In the genomic region with DNA sequence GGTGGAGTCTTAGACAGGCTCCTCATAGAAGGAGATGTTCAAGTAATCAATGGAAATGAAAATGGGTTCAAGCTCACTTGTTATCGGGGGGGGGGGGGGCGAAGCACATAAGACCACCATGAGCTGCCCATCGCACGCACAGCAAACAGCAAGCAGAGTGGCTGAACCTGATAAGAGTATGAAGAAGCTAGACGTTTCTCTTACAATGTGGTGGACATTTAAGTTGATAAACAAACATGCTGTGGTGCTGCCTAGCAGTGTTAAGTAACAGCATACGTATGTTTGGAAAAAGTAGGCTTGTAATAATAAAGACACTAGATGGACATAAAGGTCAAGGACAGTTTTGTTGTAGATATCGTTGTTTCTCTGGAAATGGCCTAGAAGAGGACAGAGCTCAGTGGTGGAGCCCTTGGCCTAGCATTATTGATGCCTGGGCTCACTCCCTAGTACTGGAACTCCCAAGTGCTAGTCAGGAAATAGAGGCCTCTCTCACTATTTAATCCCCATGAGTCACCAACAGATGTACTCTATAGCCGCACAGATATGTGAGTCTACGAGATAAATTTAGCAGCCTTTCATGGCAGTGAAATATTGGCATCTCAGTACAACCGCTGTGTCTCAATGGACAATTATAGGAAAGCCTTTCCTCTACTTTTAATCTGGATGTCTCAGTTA, we compare ENCODE assay signal across 14 mouse cellular contexts. TPM values are rescaled to one million over a fixed set of nuclear protein-coding genes. Genes with fewer than 3 reads are reported as not detected.
DNase-seq lines count a peak whose midpoint lies in the region; ATAC-seq and TF ChIP-seq lines count a peak whose summit lies in the region.
"Had no signal": no experiment of that assay in that cellular context is flagged by ENCODE, and none has a peak within 500 bp of the region (broad histone marks: within the 10 kb centered on the region; RNA-seq: fewer than 3 reads in every experiment).

No protein-coding gene starts in this region.

- H3K27ac ChIP-seq in heart, embryonic 16.5 days (ENCODE audit: low read length), result peak overlapping the region; percentile 14
- no peak overlapping the region for H3K27ac ChIP-seq in heart, embryonic 11.5 days (ENCODE audit: low read depth, low read length)
- H3K27ac ChIP-seq in liver, embryonic 14.5 days, result peak overlapping the region; percentile 86
- H3K27ac ChIP-seq: embryonic facial prominence, embryonic 12.5 days; heart, embryonic 15.5 days had no signal

- no peak for TF ChIP-seq CTCF in G1E (IDR thresholded peaks at IDR 0.05; ENCODE audit: low read depth, low read length)
- TF ChIP-seq CTCF in liver, embryonic 14.5 days (IDR thresholded peaks at IDR 0.05; ENCODE audit: low read depth), result no peak

- no peak overlapping the region for H3K4me2 ChIP-seq in heart, embryonic 16.5 days (ENCODE audit: low read depth, low read length)
- H3K4me2 ChIP-seq in heart, embryonic 11.5 days, result no peak overlapping the region
- peak overlapping the region; percentile 31; the same call in 1 of the 2 replicates for H3K4me2 ChIP-seq in liver, embryonic 14.5 days (ENCODE audit: low read depth)
- H3K4me2 ChIP-seq: embryonic facial prominence, embryonic 12.5 days; heart, embryonic 15.5 days had no signal

- H3K4me3 ChIP-seq in heart, embryonic 16.5 days (ENCODE audit: low read length), result no peak overlapping the region
- H3K4me3 ChIP-seq in heart, embryonic 11.5 days (ENCODE audit: low read depth, low read length), result no peak overlapping the region
- H3K4me3 ChIP-seq in G1E (ENCODE audit: low read depth, low read length), result no peak overlapping the region
- no peak overlapping the region for H3K4me3 ChIP-seq in liver, embryonic 14.5 days (ENCODE audit: insufficient read depth in 1 of 2, low read depth in 2 of 2, low read length in 2 of 2)
- H3K4me3 ChIP-seq: embryonic facial prominence, embryonic 12.5 days; heart, embryonic 15.5 days had no signal

- no peaks in the 10 kb centered on the region for H3K27me3 ChIP-seq in heart, embryonic 16.5 days (ENCODE audit: control insufficient read depth, insufficient read depth, low read length)
- no peaks in the 10 kb centered on the region for H3K27me3 ChIP-seq in heart, embryonic 11.5 days (ENCODE audit: control insufficient read depth, insufficient read depth, low read length)
- no peaks in the 10 kb centered on the region for H3K27me3 ChIP-seq in G1E (ENCODE audit: insufficient read depth, low read length)
- H3K27me3 ChIP-seq in liver, embryonic 14.5 days (ENCODE audit: control insufficient read depth, insufficient read depth, low read length), result no peaks in the 10 kb centered on the region
- H3K27me3 ChIP-seq: embryonic facial prominence, embryonic 12.5 days; heart, embryonic 15.5 days had no signal

- peak; percentile 70 for TF ChIP-seq EP300 in liver, embryonic 14.5 days (IDR thresholded peaks at IDR 0.05; ENCODE audit: low read depth)

- no peak for ATAC-seq in heart, embryonic 16.5 days (replicated peaks; ENCODE audit: extremely low read depth, insufficient read depth, low FRiP score)
- no peak for ATAC-seq in heart, embryonic 11.5 days (replicated peaks; ENCODE audit: insufficient number of reproducible peaks, low FRiP score, low TSS enrichment)
- peak; percentile 79 for ATAC-seq in G1E (ENCODE audit: extremely low read depth, insufficient number of reproducible peaks, low FRiP score, poor library complexity, severe bottlenecking)
- peak; percentile 78 for ATAC-seq in liver, embryonic 14.5 days (ENCODE audit: insufficient read depth)
- no peak for ATAC-seq in inflammation-experienced regulatory T-cells, adult 6 months
- ATAC-seq: forebrain, embryonic 16.5 days had no signal

- no peaks in the 10 kb centered on the region for H3K36me3 ChIP-seq in heart, embryonic 16.5 days (ENCODE audit: control insufficient read depth, insufficient read depth)
- no peaks in the 10 kb centered on the region for H3K36me3 ChIP-seq in heart, embryonic 11.5 days (ENCODE audit: control insufficient read depth, insufficient read depth, low read length)
- H3K36me3 ChIP-seq in G1E (replicated peaks), result no peaks in the 10 kb centered on the region
- H3K36me3 ChIP-seq in liver, embryonic 14.5 days (replicated peaks; ENCODE audit: control insufficient read depth, insufficient read depth, low read depth), result no peaks in the 10 kb centered on the region
- H3K36me3 ChIP-seq: embryonic facial prominence, embryonic 12.5 days; heart, embryonic 15.5 days had no signal

- 0 out of 2 replicates have a peak, but pooled peaks cover 2% of the 10 kb centered on the region for H3K9me3 ChIP-seq in heart, embryonic 16.5 days (replicated peaks; ENCODE audit: control insufficient read depth, low read length)
- no peaks in the 10 kb centered on the region for H3K9me3 ChIP-seq in heart, embryonic 11.5 days (replicated peaks; ENCODE audit: control insufficient read depth, low read length)
- H3K9me3 ChIP-seq in G1E (replicated peaks), result peaks cover 8% of the 10 kb centered on the region
- H3K9me3 ChIP-seq in liver, embryonic 14.5 days (ENCODE audit: control insufficient read depth, low read length), result no peaks in the 10 kb centered on the region; the same call in 1 of the 2 replicates
- H3K9me3 ChIP-seq: embryonic facial prominence, embryonic 12.5 days; heart, embryonic 15.5 days had no signal

- H3K9ac ChIP-seq in heart, embryonic 16.5 days (ENCODE audit: low read length), result no peak overlapping the region
- no peak overlapping the region for H3K9ac ChIP-seq in heart, embryonic 11.5 days (ENCODE audit: low read depth, low read length)
- H3K9ac ChIP-seq in liver, embryonic 14.5 days (replicated peaks), result 0 out of 2 replicates have a peak overlapping the region, but pooled peaks have one; percentile 31
- H3K9ac ChIP-seq: embryonic facial prominence, embryonic 12.5 days; heart, embryonic 15.5 days had no signal

- peaks cover 7% of the 10 kb centered on the region for H3K4me1 ChIP-seq in heart, embryonic 16.5 days (ENCODE audit: control insufficient read depth, insufficient read depth, low read length)
- peaks cover 3% of the 10 kb centered on the region for H3K4me1 ChIP-seq in heart, embryonic 11.5 days (ENCODE audit: control insufficient read depth, insufficient read depth, low read length)
- H3K4me1 ChIP-seq in G1E (ENCODE audit: insufficient read depth, low read depth, low read length), result peaks cover 20% of the 10 kb centered on the region
- peaks cover 25 to 35% of the 10 kb centered on the region in 2 experiments for H3K4me1 ChIP-seq in liver, embryonic 14.5 days (replicated peaks; ENCODE audit: control insufficient read depth in 2 of 2, insufficient read depth in 2 of 2, low read length in 1 of 2)
- H3K4me1 ChIP-seq: embryonic facial prominence, embryonic 12.5 days had no signal

- WGBS in heart, embryonic 16.5 days, result 57% methylated on average over 10 of the region's 10 CpGs
- WGBS in heart, embryonic 11.5 days (ENCODE audit: insufficient replicate concordance), result 63% methylated on average over 10 of the region's 10 CpGs
- 19% methylated on average over 10 of the region's 10 CpGs for WGBS in liver, embryonic 14.5 days (ENCODE audit: insufficient replicate concordance)

- DNase-seq in G1E (ENCODE audit: low spot score), result no peak
- DNase-seq in brain, adult 2 months (ENCODE audit: low read depth, low spot score), result peak; percentile 82
- DNase-seq in liver, embryonic 14.5 days (ENCODE audit: low read depth in 3 of 3, low spot score in 3 of 3), result no peak
- DNase-seq in kidney, adult 11 months, result no peak
- no peak for DNase-seq in ovary, postnatal 36 days (ENCODE audit: low spot score)
- DNase-seq: cerebellum, adult 9-10 months; lung, postnatal 14 days; thymus, adult 18-20 months had no signal

RNA-seq across cellular contexts. Expression of a gene that starts 14.0 kb away (rescaled TPM):
- 70.3 and 71.6 TPM in 2 replicates for polyA plus RNA-seq in heart, embryonic 16.5 days (2015; fragmentation: Nextera tagmentation; extraction: Ambion mirVana)
- polyA plus RNA-seq in heart, embryonic 11.5 days (2014; fragmentation: Nextera tagmentation; extraction: Ambion mirVana), result 58.9 and 67.1 TPM in 2 replicates
- 87.6 and 145 TPM in 2 replicates for total RNA-seq in G1E (2014; fragmentation: Nextera tagmentation)
- total RNA-seq in G1E (2017), result 75.5 and 99.2 TPM in 2 replicates
- 28.5 and 39.0 TPM in 2 replicates for polyA plus RNA-seq in G1E (2012)
- polyA plus RNA-seq in liver, embryonic 14.5 days (2012; rRNA removed), result 21.5 and 31.3 TPM in 2 replicates
- 40.6 and 50.6 TPM in 2 replicates for polyA plus RNA-seq in liver, embryonic 14.5 days (2014; fragmentation: Nextera tagmentation; extraction: Ambion mirVana)
- polyA plus RNA-seq in inflammation-experienced regulatory T-cells, adult 6 months (2017; shearing (Covaris generic)), result 10 to 100 TPM; 14.8 to 20.7 (median 15.6) TPM

Comparison
In these comparisons a context has a peak if more than half of its experiments do, and no peak if none do; other contexts are left out.
1. ATAC-seq: peak in G1E (single experiment) and liver, embryonic 14.5 days (single experiment); none in heart, embryonic 16.5 days (single experiment), heart, embryonic 11.5 days (single experiment) and inflammation-experienced regulatory T-cells, adult 6 months (single experiment).